10 mouse cellular contexts compared by ENCODE assay signal in the genomic region with DNA sequence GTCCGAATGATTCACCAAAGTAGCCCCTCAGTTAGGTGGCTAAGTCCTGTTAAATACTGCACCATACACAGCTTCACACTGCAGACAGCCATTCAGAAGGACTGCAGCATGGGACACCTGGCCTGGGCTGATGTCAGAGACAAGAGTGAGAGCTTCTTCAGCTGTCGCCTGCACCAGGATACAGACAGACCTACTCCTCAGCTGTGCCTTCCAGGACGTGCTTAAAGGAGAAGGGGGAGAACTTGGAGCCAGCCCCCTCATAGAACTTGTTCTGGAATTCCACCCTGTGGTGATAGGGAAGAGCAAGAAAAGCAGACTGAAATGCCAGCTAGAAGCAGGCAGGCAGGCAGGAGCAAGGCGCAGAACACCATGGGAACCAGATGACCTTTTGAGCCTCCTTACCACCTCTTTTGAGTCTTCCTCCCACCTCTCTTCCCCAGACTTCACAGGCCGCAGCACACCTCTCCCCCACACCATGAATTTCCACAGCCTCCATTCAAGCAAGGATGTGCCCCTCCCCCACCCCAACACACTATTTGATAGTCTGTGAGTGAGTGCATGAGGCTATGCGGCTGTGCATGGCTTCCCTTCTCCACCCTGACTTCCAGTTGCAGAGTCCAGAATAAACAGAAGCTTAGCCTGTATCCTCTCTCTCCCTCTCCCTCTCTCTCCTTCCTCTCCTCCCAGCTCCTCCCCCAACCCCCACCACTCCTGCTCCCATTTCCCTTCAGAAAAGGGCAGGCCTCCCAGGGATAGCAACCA. TPM values are rescaled to one million over a fixed set of nuclear protein-coding genes. Genes with fewer than 3 reads are reported as not detected.
DNase-seq lines count a peak whose midpoint lies in the region; ATAC-seq and TF ChIP-seq lines count a peak whose summit lies in the region.
"Had no signal": no experiment of that assay in that cellular context is flagged by ENCODE, and none has a peak within 500 bp of the region (broad histone marks: within the 10 kb centered on the region; RNA-seq: fewer than 3 reads in every experiment).

No protein-coding gene starts in this region.

- ATAC-seq in kidney, postnatal 0 days (replicated peaks; ENCODE audit: low FRiP score, low read depth): peak; percentile 84
- ATAC-seq in heart, embryonic 13.5 days (ENCODE audit: extremely low read depth, insufficient number of reproducible peaks, low FRiP score, low TSS enrichment): no peak
- no peak for ATAC-seq in liver, embryonic 13.5 days (ENCODE audit: low read depth)
- ATAC-seq: midbrain, embryonic 15.5 days had no signal

- H3K27ac ChIP-seq in kidney, postnatal 0 days: peak overlapping the region; percentile 77
- H3K27ac ChIP-seq in heart, embryonic 13.5 days (replicated peaks): peak overlapping the region; percentile 64
- peak overlapping the region; percentile 29 for H3K27ac ChIP-seq in liver, embryonic 13.5 days
- H3K27ac ChIP-seq in layer of hippocampus, adult 2 months: no peak overlapping the region
- H3K27ac ChIP-seq: midbrain, embryonic 15.5 days had no signal

- H3K36me3 ChIP-seq in kidney, postnatal 0 days (ENCODE audit: insufficient read depth, low read length): no peaks in the 10 kb centered on the region
- no peaks in the 10 kb centered on the region for H3K36me3 ChIP-seq in heart, embryonic 13.5 days
- H3K36me3 ChIP-seq in liver, embryonic 13.5 days: no peaks in the 10 kb centered on the region
- H3K36me3 ChIP-seq: midbrain, embryonic 15.5 days had no signal

- no peak overlapping the region for H3K4me3 ChIP-seq in kidney, postnatal 0 days (replicated peaks; ENCODE audit: low read depth, low read length)
- H3K4me3 ChIP-seq in heart, embryonic 13.5 days: no peak overlapping the region
- H3K4me3 ChIP-seq in liver, embryonic 13.5 days (replicated peaks): no peak overlapping the region
- H3K4me3 ChIP-seq in layer of hippocampus, adult 2 months: no peak overlapping the region
- H3K4me3 ChIP-seq: midbrain, embryonic 15.5 days had no signal

- peaks cover 10% of the 10 kb centered on the region for H3K4me1 ChIP-seq in kidney, postnatal 0 days (replicated peaks; ENCODE audit: insufficient read depth, low read length)
- peaks cover 12% of the 10 kb centered on the region for H3K4me1 ChIP-seq in heart, embryonic 13.5 days
- no peaks in the 10 kb centered on the region for H3K4me1 ChIP-seq in liver, embryonic 13.5 days (replicated peaks)
- H3K4me1 ChIP-seq: midbrain, embryonic 15.5 days had no signal

- TF ChIP-seq CTCF in kidney, postnatal 0 days (IDR thresholded peaks at IDR 0.05; ENCODE audit: low read depth): no peak
- no peak for TF ChIP-seq CTCF in layer of hippocampus, adult 2 months (conservative IDR thresholded peaks at IDR 0.05)

- H3K9ac ChIP-seq in kidney, postnatal 0 days (ENCODE audit: low read depth, low read length): no peak overlapping the region
- no peak overlapping the region for H3K9ac ChIP-seq in heart, embryonic 13.5 days
- no peak overlapping the region for H3K9ac ChIP-seq in liver, embryonic 13.5 days
- H3K9ac ChIP-seq: midbrain, embryonic 15.5 days had no signal

- H3K9me3 ChIP-seq in kidney, postnatal 0 days (replicated peaks; ENCODE audit: low read length): no peaks in the 10 kb centered on the region
- 0 out of 2 replicates have a peak, but pooled peaks cover 5% of the 10 kb centered on the region for H3K9me3 ChIP-seq in heart, embryonic 13.5 days
- no peaks in the 10 kb centered on the region for H3K9me3 ChIP-seq in liver, embryonic 13.5 days (replicated peaks)
- H3K9me3 ChIP-seq: midbrain, embryonic 15.5 days had no signal

- no peak overlapping the region for H3K4me2 ChIP-seq in kidney, postnatal 0 days (ENCODE audit: low read length)
- no peak overlapping the region for H3K4me2 ChIP-seq in heart, embryonic 13.5 days
- no peak overlapping the region for H3K4me2 ChIP-seq in liver, embryonic 13.5 days
- H3K4me2 ChIP-seq: midbrain, embryonic 15.5 days had no signal

- peak; percentile 84 for DNase-seq in kidney, postnatal 0 days (ENCODE audit: low spot score)
- no peak for DNase-seq in kidney, adult 11 months
- peak; percentile 26 for DNase-seq in brain, adult 2 months (ENCODE audit: low read depth, low spot score)
- no peak for DNase-seq in liver, embryonic 13.5 days
- DNase-seq in left cerebral cortex, postnatal 36 days (ENCODE audit: low spot score in 2 of 2): no peak
- DNase-seq in urinary bladder, postnatal 4 days (ENCODE audit: low spot score in 2 of 2): no peak
- no peak for DNase-seq in layer of hippocampus, adult 2 months (ENCODE audit: low spot score in 2 of 2)
- DNase-seq: right cerebral cortex, adult 18-20 months had no signal

- no peaks in the 10 kb centered on the region for H3K27me3 ChIP-seq in kidney, postnatal 0 days (ENCODE audit: insufficient read depth, low read length)
- no peaks in the 10 kb centered on the region for H3K27me3 ChIP-seq in heart, embryonic 13.5 days (replicated peaks)
- H3K27me3 ChIP-seq in liver, embryonic 13.5 days: no peaks in the 10 kb centered on the region
- H3K27me3 ChIP-seq: midbrain, embryonic 15.5 days had no signal

- WGBS in kidney, postnatal 0 days: 17% methylated on average over 6 of the region's 6 CpGs
- WGBS in heart, embryonic 13.5 days: 34% methylated on average over 6 of the region's 6 CpGs
- 49% methylated on average over 6 of the region's 6 CpGs for WGBS in liver, embryonic 13.5 days (ENCODE audit: insufficient replicate concordance)

- intact Hi-C loops in left cerebral cortex, postnatal 36 days (cut with DNase I): no loop called here

RNA-seq across cellular contexts. Expression of gene Svopl, which starts 2.2 kb away (rescaled TPM):
- 16.8 and 18.0 TPM in 2 replicates for polyA plus RNA-seq in kidney, postnatal 0 days (2015; fragmentation: Nextera tagmentation; extraction: Ambion mirVana)
- polyA plus RNA-seq in heart, embryonic 13.5 days (2015; fragmentation: Nextera tagmentation; extraction: Ambion mirVana): 0.09 and 0.17 TPM in 2 replicates
- not detected in 2 replicates for polyA plus RNA-seq in liver, embryonic 13.5 days (2015; fragmentation: Nextera tagmentation; extraction: Ambion mirVana)
- total RNA-seq in left cerebral cortex, postnatal 36 days (2021): not detected
- under 1 TPM; 0.20 to 0.54 TPM for total RNA-seq in layer of hippocampus, adult 2 months (2021)

Comparison
In these comparisons a context has a peak if more than half of its experiments do, and no peak if none do; other contexts are left out.
1. DNase-seq: peak in kidney, postnatal 0 days (single experiment) and brain, adult 2 months (single experiment); none in kidney, adult 11 months (single experiment), liver, embryonic 13.5 days (single experiment), left cerebral cortex, postnatal 36 days (0 of 2), urinary bladder, postnatal 4 days (0 of 2) and layer of hippocampus, adult 2 months (0 of 2).
2. RNA of gene Svopl, which starts 2.2 kb away (polyA plus RNA-seq): 16.8 to 18.0 TPM in kidney, postnatal 0 days; 0.09 to 0.17 TPM in heart, embryonic 13.5 days and not detected in liver, embryonic 13.5 days; every median in the first group is over 10 times any median in the second.